Mouse (Mus musculus): ENCODE measurements around the gene Cox15.

- TF ChIP-seq CTCF (IDR thresholded peaks at IDR 0.05; ENCODE audit: low read depth), result no peak
- no peak for TF ChIP-seq EP300 (IDR thresholded peaks at IDR 0.05; ENCODE audit: low read depth)
Observed at GRCm38 (mm10) chr19:43767549-43768322, 14.9 kb upstream of the Cox15 start.
